Mouse (Mus musculus): ENCODE data around the gene Acap1. TPM values are rescaled to one million over a fixed set of nuclear protein-coding genes. Genes with fewer than 3 reads are reported as not detected.
A peak's percentile ranks its signal among the peaks of the same experiment; 100 is the strongest.

Gene Acap1
- polyA plus RNA-seq, 1 experiment from 2014 or later, result 3.6 TPM

- H3K4me1 ChIP-seq (ENCODE audit: control insufficient read depth in 2 of 2, insufficient read depth in 2 of 2, low read length in 2 of 2), result peaks cover 20 to 32% of the 10 kb centered on the region in 2 experiments
- H3K9me3 ChIP-seq (ENCODE audit: control insufficient read depth, low read length), result no peaks in the 10 kb centered on the region
- peak overlapping the region in 1 of 2 experiments; percentile 59; a peak in 1 of 4 replicates for H3K4me3 ChIP-seq (ENCODE audit: control insufficient read depth in 1 of 2, insufficient read depth in 1 of 2, low read depth in 1 of 2, low read length in 2 of 2)
- H3K27me3 ChIP-seq (ENCODE audit: control insufficient read depth, insufficient read depth, low read length), result no peaks in the 10 kb centered on the region
- 86% methylated on average over 6 of the region's 6 CpGs for whole genome bisulfite sequencing
- peak overlapping the region; percentile 86 for H3K4me2 ChIP-seq (ENCODE audit: low read length)
- peak overlapping the region; percentile 79; the same call in 1 of the 2 replicates for H3K9ac ChIP-seq (ENCODE audit: low read length)
- H3K27ac ChIP-seq (replicated peaks in 1 of 2; ENCODE audit: control insufficient read depth in 1 of 2, insufficient read depth in 1 of 2, low read depth in 2 of 2, low read length in 2 of 2), result no peak overlapping the region
- no peaks in the 10 kb centered on the region for H3K36me3 ChIP-seq (ENCODE audit: control insufficient read depth, insufficient read depth, low read length)
- ATAC-seq (ENCODE audit: insufficient number of reproducible peaks, insufficient read depth, low FRiP score, low read depth), result no peak
Measured at GRCm38 (mm10) chr11:69878952-69879351, 16.4 kb downstream of the Acap1 start.

- 91% methylated on average over 3 of the region's 3 CpGs for WGBS
- H3K4me1 ChIP-seq (ENCODE audit: control insufficient read depth in 2 of 2, insufficient read depth in 2 of 2, low read length in 2 of 2), result peaks cover 19 to 32% of the 10 kb centered on the region in 2 experiments
Measured at GRCm38 (mm10) chr11:69878399-69878798, 16.9 kb downstream of the Acap1 start.

GRCm38 (mm10) chr11:69877878-69878277, 17.5 kb downstream of the Acap1 start, which contains the start of gene Tmem95:
Gene Tmem95 (minus strand): TSS chr11:69878018.
- ATAC-seq (ENCODE audit: insufficient number of reproducible peaks, insufficient read depth, low FRiP score, low read depth), result no peak
- WGBS, result 86% methylated on average over 11 of the region's 11 CpGs
- Histone ChIP-seq H3K4me1 (ENCODE audit: control insufficient read depth in 2 of 2, insufficient read depth in 2 of 2, low read length in 2 of 2) (peaks cover 19 to 32% of the 10 kb centered on the region in 2 experiments), H3K27me3 (ENCODE audit: control insufficient read depth, insufficient read depth, low read length) (no peaks in the 10 kb centered on the region), H3K36me3 (ENCODE audit: control insufficient read depth, insufficient read depth, low read length) (no peaks in the 10 kb centered on the region), H3K4me3 (ENCODE audit: control insufficient read depth in 1 of 2, insufficient read depth in 1 of 2, low read depth in 1 of 2, low read length in 2 of 2) (no peak within 1 kb of the TSS), H3K27ac (replicated peaks in 1 of 2; ENCODE audit: control insufficient read depth in 1 of 2, insufficient read depth in 1 of 2, low read depth in 2 of 2, low read length in 2 of 2) (peak within 1 kb of the TSS in 1 of 2 experiments; percentile 73; a peak in 2 of 4 replicates), H3K9me3 (ENCODE audit: control insufficient read depth, low read length) (no peaks in the 10 kb centered on the region), H3K4me2 (ENCODE audit: low read length) (peak within 1 kb of the TSS; percentile 86), H3K9ac (ENCODE audit: low read length) (peak within 1 kb of the TSS; percentile 31; the same call in 1 of the 2 replicates)

More at GRCm38 (mm10) chr11:69878399-69878798, 16.9 kb downstream of the Acap1 start:
- Histone ChIP-seq H3K9me3 (ENCODE audit: control insufficient read depth, low read length) (no peaks in the 10 kb centered on the region), H3K27ac (replicated peaks in 1 of 2; ENCODE audit: control insufficient read depth in 1 of 2, insufficient read depth in 1 of 2, low read depth in 2 of 2, low read length in 2 of 2) (no peak overlapping the region), H3K27me3 (ENCODE audit: control insufficient read depth, insufficient read depth, low read length) (no peaks in the 10 kb centered on the region), H3K4me2 (ENCODE audit: low read length) (no peak overlapping the region), H3K36me3 (ENCODE audit: control insufficient read depth, insufficient read depth, low read length) (no peaks in the 10 kb centered on the region), H3K9ac (ENCODE audit: low read length) (no peak overlapping the region; the same call in 1 of the 2 replicates), H3K4me3 (ENCODE audit: control insufficient read depth in 1 of 2, insufficient read depth in 1 of 2, low read depth in 1 of 2, low read length in 2 of 2) (no peak overlapping the region)
- no peak for ATAC-seq (ENCODE audit: insufficient number of reproducible peaks, insufficient read depth, low FRiP score, low read depth)

- no peaks in the 10 kb centered on the region for H3K27me3 ChIP-seq (ENCODE audit: control insufficient read depth, insufficient read depth, low read length)
- H3K9ac ChIP-seq (ENCODE audit: low read length), result peak overlapping the region; percentile 31; the same call in 1 of the 2 replicates
- peak overlapping the region; percentile 53 for H3K4me2 ChIP-seq (ENCODE audit: low read length)
- no peaks in the 10 kb centered on the region for H3K36me3 ChIP-seq (ENCODE audit: control insufficient read depth, insufficient read depth, low read length)
- H3K4me3 ChIP-seq (ENCODE audit: control insufficient read depth in 1 of 2, insufficient read depth in 1 of 2, low read depth in 1 of 2, low read length in 2 of 2), result no peak overlapping the region
- peak overlapping the region; percentile 62 to 73 for H3K27ac ChIP-seq (replicated peaks in 1 of 2; ENCODE audit: control insufficient read depth in 1 of 2, insufficient read depth in 1 of 2, low read depth in 2 of 2, low read length in 2 of 2)
- WGBS, result 3% methylated on average over 11 of the region's 12 CpGs
- no peak; the same call in 1 of the 2 replicates for ATAC-seq (ENCODE audit: insufficient number of reproducible peaks, insufficient read depth, low FRiP score, low read depth)
- H3K9me3 ChIP-seq (ENCODE audit: control insufficient read depth, low read length), result no peaks in the 10 kb centered on the region
- peaks cover 19 to 31% of the 10 kb centered on the region in 2 experiments for H3K4me1 ChIP-seq (ENCODE audit: control insufficient read depth in 2 of 2, insufficient read depth in 2 of 2, low read length in 2 of 2)
Measured at GRCm38 (mm10) chr11:69876867-69877266, 18.5 kb downstream of the Acap1 start.

DNA sequence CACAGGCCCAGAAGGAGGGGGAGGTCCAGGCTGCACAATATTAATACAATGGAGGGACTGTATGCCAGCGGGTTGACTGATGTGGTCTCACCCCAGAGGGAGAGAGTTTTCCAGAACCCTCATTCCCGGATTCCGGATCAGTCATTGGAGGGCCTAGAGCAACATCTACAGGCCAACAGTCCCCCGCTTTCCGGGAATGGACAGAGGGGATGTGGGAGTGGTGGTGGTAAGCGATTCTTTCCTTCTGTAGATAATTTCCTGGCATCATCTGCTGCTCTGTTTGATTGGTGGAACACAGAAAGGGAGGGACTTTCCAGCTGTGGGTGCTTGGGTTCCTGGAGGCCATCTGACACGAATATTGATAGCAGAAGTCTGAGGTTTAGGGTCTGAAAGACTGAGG, 19.2 kb downstream of the Acap1 start:
- Histone ChIP-seq H3K36me3 (ENCODE audit: control insufficient read depth, insufficient read depth, low read length) (no peaks in the 10 kb centered on the region), H3K9ac (ENCODE audit: low read length) (0 out of 2 replicates have a peak overlapping the region, but pooled peaks have one; percentile 4), H3K4me3 (ENCODE audit: control insufficient read depth in 1 of 2, insufficient read depth in 1 of 2, low read depth in 1 of 2, low read length in 2 of 2) (no peak overlapping the region), H3K4me1 (ENCODE audit: control insufficient read depth in 2 of 2, insufficient read depth in 2 of 2, low read length in 2 of 2) (peaks cover 12 to 27% of the 10 kb centered on the region in 2 experiments), H3K4me2 (ENCODE audit: low read length) (peak overlapping the region; percentile 53), H3K27me3 (ENCODE audit: control insufficient read depth, insufficient read depth, low read length) (no peaks in the 10 kb centered on the region), H3K9me3 (ENCODE audit: control insufficient read depth, low read length) (no peaks in the 10 kb centered on the region), H3K27ac (replicated peaks in 1 of 2; ENCODE audit: control insufficient read depth in 1 of 2, insufficient read depth in 1 of 2, low read depth in 2 of 2, low read length in 2 of 2) (peak overlapping the region; percentile 62 to 73)
- WGBS, result 44% methylated on average over 7 of the region's 7 CpGs
- ATAC-seq (ENCODE audit: insufficient number of reproducible peaks, insufficient read depth, low FRiP score, low read depth), result peak; percentile 18; the same call in 1 of the 2 replicates

DNA sequence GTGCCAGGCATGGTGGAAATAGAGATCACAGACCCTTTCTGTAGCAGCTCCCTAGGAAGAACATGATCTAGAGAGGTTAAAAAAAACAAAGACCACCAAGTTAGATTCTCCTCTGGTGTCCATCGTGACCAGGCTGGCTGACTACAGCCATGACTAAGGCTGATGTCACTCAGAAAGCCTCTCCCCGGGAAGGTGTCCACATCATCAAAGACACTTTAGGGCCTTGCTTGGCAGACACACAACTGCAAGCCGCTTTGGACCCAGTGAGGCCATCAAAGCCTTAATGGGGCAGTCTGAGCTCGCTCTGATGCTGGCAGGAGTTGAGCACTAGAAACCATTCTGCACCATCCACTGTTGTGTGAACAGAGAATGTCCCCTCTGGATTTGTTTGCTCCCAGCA, 22.9 kb downstream of the Acap1 start:
- Histone ChIP-seq H3K4me3 (ENCODE audit: control insufficient read depth in 1 of 2, insufficient read depth in 1 of 2, low read depth in 1 of 2, low read length in 2 of 2) (no peak overlapping the region), H3K27ac (replicated peaks in 1 of 2; ENCODE audit: control insufficient read depth in 1 of 2, insufficient read depth in 1 of 2, low read depth in 2 of 2, low read length in 2 of 2) (no peak overlapping the region), H3K4me1 (ENCODE audit: control insufficient read depth in 2 of 2, insufficient read depth in 2 of 2, low read length in 2 of 2) (peaks cover 3 to 9% of the 10 kb centered on the region in 2 experiments; a peak in 3 of 4 replicates), H3K36me3 (ENCODE audit: control insufficient read depth, insufficient read depth, low read length) (no peaks in the 10 kb centered on the region), H3K27me3 (ENCODE audit: control insufficient read depth, insufficient read depth, low read length) (no peaks in the 10 kb centered on the region), H3K9ac (ENCODE audit: low read length) (no peak overlapping the region), H3K9me3 (ENCODE audit: control insufficient read depth, low read length) (no peaks in the 10 kb centered on the region), H3K4me2 (ENCODE audit: low read length) (no peak overlapping the region)
- WGBS, result 79% methylated on average over 4 of the region's 4 CpGs
- no peak for ATAC-seq (ENCODE audit: insufficient number of reproducible peaks, insufficient read depth, low FRiP score, low read depth)

GRCm38 (mm10) chr11:69871822-69872221, 23.5 kb downstream of the Acap1 start:
- WGBS, result 76% methylated on average over 7 of the region's 7 CpGs
- Histone ChIP-seq H3K27me3 (ENCODE audit: control insufficient read depth, insufficient read depth, low read length) (no peaks in the 10 kb centered on the region), H3K9me3 (ENCODE audit: control insufficient read depth, low read length) (no peaks in the 10 kb centered on the region), H3K4me1 (ENCODE audit: control insufficient read depth in 2 of 2, insufficient read depth in 2 of 2, low read length in 2 of 2) (peaks cover 3 to 5% of the 10 kb centered on the region in 2 experiments; a peak in 3 of 4 replicates), H3K4me3 (ENCODE audit: control insufficient read depth in 1 of 2, insufficient read depth in 1 of 2, low read depth in 1 of 2, low read length in 2 of 2) (no peak overlapping the region), H3K4me2 (ENCODE audit: low read length) (no peak overlapping the region), H3K9ac (ENCODE audit: low read length) (no peak overlapping the region), H3K36me3 (ENCODE audit: control insufficient read depth, insufficient read depth, low read length) (no peaks in the 10 kb centered on the region), H3K27ac (replicated peaks in 1 of 2; ENCODE audit: control insufficient read depth in 1 of 2, insufficient read depth in 1 of 2, low read depth in 2 of 2, low read length in 2 of 2) (no peak overlapping the region)
- ATAC-seq (ENCODE audit: insufficient number of reproducible peaks, insufficient read depth, low FRiP score, low read depth), result no peak
